Mouse (Mus musculus): ENCODE data around the gene Ces4a. TPM values are rescaled to one million over a fixed set of nuclear protein-coding genes. Genes with fewer than 3 reads are reported as not detected.

Ces4a gene
- polyA plus RNA-seq, 1 experiment from 2014 or later, result not detected

Other genes with a start within 250 kb of the Ces4a start
- gene Ces2e, start 205.5 kb upstream of the Ces4a start, polyA plus RNA-seq (2015; fragmentation: Nextera tagmentation; extraction: Ambion mirVana), result 0.08 and 0.18 TPM in 2 replicates
- gene Ces2f, start 184.4 kb upstream of the Ces4a start, polyA plus RNA-seq (2015; fragmentation: Nextera tagmentation; extraction: Ambion mirVana), result not detected in 2 replicates
- gene Ces2g, start 170.1 kb upstream of the Ces4a start, polyA plus RNA-seq (2015; fragmentation: Nextera tagmentation; extraction: Ambion mirVana), result 3.3 and 4.5 TPM in 2 replicates
- not detected in 2 replicates for gene Ces2h, start 130.9 kb upstream of the Ces4a start, polyA plus RNA-seq (2015; fragmentation: Nextera tagmentation; extraction: Ambion mirVana)
- not detected in 2 replicates for gene Ces3a, start 83.2 kb upstream of the Ces4a start, polyA plus RNA-seq (2015; fragmentation: Nextera tagmentation; extraction: Ambion mirVana)
- gene Ces3b, start 48.0 kb upstream of the Ces4a start, polyA plus RNA-seq (2015; fragmentation: Nextera tagmentation; extraction: Ambion mirVana), result 0.22 and 0.23 TPM in 2 replicates
- 39.2 and 40.1 TPM in 2 replicates for gene Cbfb, start 38.9 kb downstream of the Ces4a start, polyA plus RNA-seq (2015; fragmentation: Nextera tagmentation; extraction: Ambion mirVana)
- gene D230025D16Rik, start 93.3 kb downstream of the Ces4a start, polyA plus RNA-seq (2015; fragmentation: Nextera tagmentation; extraction: Ambion mirVana), result 17.7 and 19.6 TPM in 2 replicates
- gene B3gnt9, start 123.4 kb downstream of the Ces4a start, polyA plus RNA-seq (2015; fragmentation: Nextera tagmentation; extraction: Ambion mirVana), result 13.6 and 17.6 TPM in 2 replicates
- 17.9 and 24.0 TPM in 2 replicates for gene Tradd, start 132.8 kb downstream of the Ces4a start, polyA plus RNA-seq (2015; fragmentation: Nextera tagmentation; extraction: Ambion mirVana)
- 3.1 and 4.5 TPM in 2 replicates for gene Fbxl8, start 132.8 kb downstream of the Ces4a start, polyA plus RNA-seq (2015; fragmentation: Nextera tagmentation; extraction: Ambion mirVana)
- gene Hsf4, start 138.0 kb downstream of the Ces4a start, polyA plus RNA-seq (2015; fragmentation: Nextera tagmentation; extraction: Ambion mirVana), result 0.13 and 0.30 TPM in 2 replicates
- 3.8 and 4.7 TPM in 2 replicates for gene Nol3, start 144.3 kb downstream of the Ces4a start, polyA plus RNA-seq (2015; fragmentation: Nextera tagmentation; extraction: Ambion mirVana)
- 4.9 and 6.7 TPM in 2 replicates for gene 4931428F04Rik, start 158.1 kb downstream of the Ces4a start, polyA plus RNA-seq (2015; fragmentation: Nextera tagmentation; extraction: Ambion mirVana)
- gene Exoc3l, start 164.3 kb downstream of the Ces4a start, polyA plus RNA-seq (2015; fragmentation: Nextera tagmentation; extraction: Ambion mirVana), result 12.3 and 14.2 TPM in 2 replicates
- 38.3 and 61.5 TPM in 2 replicates for gene E2f4, start 165.9 kb downstream of the Ces4a start, polyA plus RNA-seq (2015; fragmentation: Nextera tagmentation; extraction: Ambion mirVana)
- 2.3 and 4.6 TPM in 2 replicates for gene Elmo3, start 173.8 kb downstream of the Ces4a start, polyA plus RNA-seq (2015; fragmentation: Nextera tagmentation; extraction: Ambion mirVana)
- 0.62 and 1.0 TPM in 2 replicates for gene Lrrc29, start 194.5 kb downstream of the Ces4a start, polyA plus RNA-seq (2015; fragmentation: Nextera tagmentation; extraction: Ambion mirVana)
- gene Tmem208, start 194.6 kb downstream of the Ces4a start, polyA plus RNA-seq (2015; fragmentation: Nextera tagmentation; extraction: Ambion mirVana), result 73.0 and 89.2 TPM in 2 replicates
- 1.4 and 2.3 TPM in 2 replicates for gene Fhod1, start 216.2 kb downstream of the Ces4a start, polyA plus RNA-seq (2015; fragmentation: Nextera tagmentation; extraction: Ambion mirVana)
- gene Slc9a5, start 217.0 kb downstream of the Ces4a start, polyA plus RNA-seq (2015; fragmentation: Nextera tagmentation; extraction: Ambion mirVana), result 0.94 and 2.0 TPM in 2 replicates
- gene Plekhg4, start 241.5 kb downstream of the Ces4a start, polyA plus RNA-seq (2015; fragmentation: Nextera tagmentation; extraction: Ambion mirVana), result 0.14 and 0.19 TPM in 2 replicates

Measured in heart, embryonic 15.5 days (tissue).